Comparison of ENCODE assay signal across 13 mouse cellular contexts in genomic region chr17:83962841-83963240, GRCm38 (mm10).
A peak's percentile ranks its signal among the peaks of the same experiment; 100 is the strongest.
DNase-seq lines count a peak whose midpoint lies in the region; ATAC-seq lines count a peak whose summit lies in the region.
"Had no signal": no experiment of that assay in that cellular context is flagged by ENCODE, and none has a peak within 500 bp of the region (broad histone marks: within the 10 kb centered on the region; RNA-seq: fewer than 3 reads in every experiment).

No protein-coding gene starts in this region.

- 24% methylated on average over 4 of the region's 4 CpGs for WGBS in heart, embryonic 10.5 days
- WGBS in lung, embryonic 15.5 days = 16% methylated on average over 4 of the region's 4 CpGs
- 19% methylated on average over 4 of the region's 4 CpGs for WGBS in limb, embryonic 12.5 days

- no peaks in the 10 kb centered on the region; the same call in 1 of the 2 replicates for H3K27me3 ChIP-seq in heart, embryonic 10.5 days (ENCODE audit: insufficient read depth, poor library complexity, severe bottlenecking)
- H3K27me3 ChIP-seq in lung, embryonic 15.5 days = no peaks in the 10 kb centered on the region
- no peaks in the 10 kb centered on the region for H3K27me3 ChIP-seq in limb, embryonic 12.5 days
- H3K27me3 ChIP-seq: heart, embryonic 13.5 days had no signal

- no peak overlapping the region for H3K4me2 ChIP-seq in lung, embryonic 15.5 days
- no peak overlapping the region for H3K4me2 ChIP-seq in limb, embryonic 12.5 days
- H3K4me2 ChIP-seq: heart, embryonic 13.5 days had no signal

- DNase-seq in heart, embryonic 10.5 days (ENCODE audit: low spot score) = no peak
- DNase-seq in heart, adult 9 months (ENCODE audit: low spot score in 2 of 2) = no peak
- DNase-seq in lung, postnatal 4 days = no peak
- peak; percentile 70 for DNase-seq in yolk sac, embryonic 10.5 days (ENCODE audit: low spot score)
- DNase-seq in testis, postnatal 14 days (ENCODE audit: low spot score) = no peak
- no peak for DNase-seq in adrenal gland, postnatal 10 days
- DNase-seq: adrenal gland, adult 2 months; layer of hippocampus, adult 9-11 months; thymus, adult 18-20 months had no signal

- H3K9ac ChIP-seq in lung, embryonic 15.5 days = no peak overlapping the region
- H3K9ac ChIP-seq in limb, embryonic 12.5 days (replicated peaks) = no peak overlapping the region
- H3K9ac ChIP-seq: heart, embryonic 13.5 days had no signal

- 0 out of 2 replicates have a peak overlapping the region, but pooled peaks have one; percentile 30 for H3K27ac ChIP-seq in heart, embryonic 10.5 days
- H3K27ac ChIP-seq in lung, embryonic 15.5 days = 0 out of 2 replicates have a peak overlapping the region, but pooled peaks have one; percentile 20
- peak overlapping the region; percentile 97 for H3K27ac ChIP-seq in limb, embryonic 12.5 days
- H3K27ac ChIP-seq: heart, embryonic 13.5 days had no signal

- no peaks in the 10 kb centered on the region for H3K36me3 ChIP-seq in heart, embryonic 10.5 days
- no peaks in the 10 kb centered on the region for H3K36me3 ChIP-seq in lung, embryonic 15.5 days
- no peaks in the 10 kb centered on the region for H3K36me3 ChIP-seq in limb, embryonic 12.5 days
- H3K36me3 ChIP-seq: heart, embryonic 13.5 days had no signal

- no peak overlapping the region for H3K4me3 ChIP-seq in heart, embryonic 10.5 days
- no peak overlapping the region for H3K4me3 ChIP-seq in lung, embryonic 15.5 days
- H3K4me3 ChIP-seq in limb, embryonic 12.5 days (replicated peaks) = no peak overlapping the region
- H3K4me3 ChIP-seq: heart, embryonic 13.5 days had no signal

- 0 out of 2 replicates have a peak, but pooled peaks cover 4% of the 10 kb centered on the region for H3K9me3 ChIP-seq in heart, embryonic 10.5 days
- H3K9me3 ChIP-seq in lung, embryonic 15.5 days = no peaks in the 10 kb centered on the region
- H3K9me3 ChIP-seq in limb, embryonic 12.5 days = no peaks in the 10 kb centered on the region
- H3K9me3 ChIP-seq: heart, embryonic 13.5 days had no signal

- peaks cover 67% of the 10 kb centered on the region for H3K4me1 ChIP-seq in heart, embryonic 10.5 days
- peaks cover 63% of the 10 kb centered on the region for H3K4me1 ChIP-seq in lung, embryonic 15.5 days
- peaks cover 80% of the 10 kb centered on the region for H3K4me1 ChIP-seq in limb, embryonic 12.5 days (replicated peaks)

- no peak for ATAC-seq in lung, embryonic 15.5 days (ENCODE audit: borderline replicate concordance, extremely low read depth, low FRiP score, low TSS enrichment)
- ATAC-seq in limb, embryonic 12.5 days (ENCODE audit: insufficient number of reproducible peaks, insufficient read depth, low FRiP score, low TSS enrichment, low read depth) = no peak
- ATAC-seq: inflammation-experienced regulatory T-cells, adult 6 months had no signal

Comparison
In these comparisons a context has a peak if more than half of its experiments do, and no peak if none do; other contexts are left out.
1. H3K27ac ChIP-seq: peak in every context shown above with its lines; median percentile 97 in limb, embryonic 12.5 days; 30 in heart, embryonic 10.5 days; 20 in lung, embryonic 15.5 days.